Mouse (Mus musculus) embryo, embryonic 9.5 days (tissue): Measurements from ENCODE around the gene H2afz.
"Not testable (repeated sequence)": the region's sequence is repeated elsewhere in the genome, so short reads cannot be mapped to it uniquely, and the experiment has no call there.

Experiments used
- DNase-seq: peaks from one replicate; pipeline ENCODE4 v3.0.0-alpha.2; 2017; ENCODE audit errors: extremely low spot score

Gene H2afz

DNA sequence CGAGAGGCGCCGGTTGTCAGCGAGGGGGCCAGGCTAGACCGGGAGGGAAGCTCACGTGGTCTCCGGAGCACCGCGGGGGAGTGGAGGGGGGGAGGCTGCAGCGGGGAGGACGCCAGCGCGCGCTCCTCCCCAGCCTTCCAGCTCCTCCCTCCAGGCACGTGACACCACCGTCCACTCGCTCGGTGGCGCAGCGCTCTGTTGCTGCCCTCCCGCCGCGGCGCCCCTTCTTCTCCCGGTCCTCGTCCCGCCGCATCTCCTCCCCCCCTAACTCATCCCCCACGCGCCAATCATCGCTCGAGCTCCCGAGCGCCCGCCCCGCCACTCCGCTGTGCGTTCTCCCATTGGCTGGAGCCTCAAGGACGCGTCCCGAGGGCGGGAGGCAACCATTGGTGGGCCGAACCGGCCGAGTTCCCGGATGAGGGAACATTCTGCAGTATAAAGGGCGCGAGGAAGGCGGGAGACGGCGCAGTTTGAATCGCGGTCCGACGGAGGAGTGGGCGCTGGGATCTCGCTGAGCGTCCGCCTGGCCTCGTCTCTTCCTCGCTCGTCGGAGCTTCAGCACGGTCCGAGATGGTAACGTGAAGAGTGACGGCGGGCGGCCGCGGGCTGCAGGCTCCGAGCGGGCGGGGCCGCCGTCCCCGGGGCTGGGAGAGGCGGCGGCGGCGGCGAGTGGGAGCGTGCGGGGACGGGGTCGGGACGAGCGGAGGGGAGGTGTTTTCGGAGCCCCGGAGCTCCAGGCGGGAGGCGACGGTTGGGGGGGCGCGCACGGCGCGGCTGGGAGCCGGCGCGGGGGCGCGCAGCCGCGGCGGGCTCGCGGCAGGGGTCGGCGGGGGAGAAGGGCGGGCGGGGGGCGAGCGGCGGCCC is at the start of gene H2afz:
TSS of gene H2afz (plus strand) at position 364 of the 864 bp plus-strand sequence.
- DNase-seq = peak; percentile 98

DNA sequence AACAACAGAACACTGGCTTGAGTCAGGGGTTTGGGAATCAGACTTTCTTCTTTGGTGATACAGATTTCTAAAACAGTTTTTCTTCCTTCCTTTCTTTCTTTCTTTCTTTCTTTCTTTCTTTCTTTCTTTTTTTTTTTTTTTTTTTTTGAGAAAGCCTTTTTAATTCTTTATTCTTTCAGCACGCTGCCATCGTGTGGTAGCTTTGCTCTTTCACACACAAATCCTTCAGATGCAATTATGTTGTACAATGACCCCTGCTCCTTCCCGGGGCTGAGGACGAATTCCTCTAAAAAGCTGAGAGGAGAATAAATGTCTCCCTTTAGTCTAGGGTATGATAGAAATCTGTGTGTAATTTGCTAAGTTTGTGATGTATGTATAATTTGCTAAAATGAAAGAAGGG is 45.6 kb upstream of the H2afz start:
- no peak for DNase-seq

DNA sequence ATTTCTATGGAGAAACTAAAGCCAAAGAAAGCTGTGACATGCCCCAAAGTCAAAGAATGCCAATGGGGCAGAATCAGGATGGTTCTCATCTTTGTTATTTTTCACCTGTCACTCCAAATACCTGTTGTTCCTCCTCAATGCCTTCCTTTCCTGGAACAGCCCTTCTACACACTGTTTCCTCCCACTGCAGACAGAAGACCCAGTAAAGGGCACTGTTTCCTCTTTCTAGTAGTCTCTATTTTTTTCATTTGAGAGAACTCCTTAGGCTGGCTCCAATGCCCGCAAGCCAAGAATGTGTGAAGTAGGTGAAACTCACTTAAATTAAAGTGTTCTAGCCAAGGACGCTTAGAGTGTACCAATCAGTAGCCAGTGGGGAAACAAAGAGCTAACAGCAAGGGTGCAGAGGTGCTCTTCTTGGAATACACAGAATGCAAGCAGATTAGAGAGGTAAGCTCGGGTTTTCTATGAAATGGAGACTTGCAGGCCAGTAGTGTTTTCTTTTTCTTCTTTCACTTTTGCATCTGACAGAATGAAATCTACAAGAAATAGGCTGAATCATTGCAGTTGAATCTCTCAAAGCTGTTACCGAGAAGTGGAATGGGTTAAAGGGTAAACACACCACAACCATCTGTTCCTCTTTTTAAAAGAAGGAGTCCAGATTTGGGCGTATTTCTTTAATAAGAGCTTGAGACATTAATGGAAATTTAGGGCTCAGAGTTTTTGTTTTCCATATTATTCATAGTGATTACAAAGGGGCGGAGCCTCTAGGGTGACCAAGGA is 43.4 kb upstream of the H2afz start:
- no peak for DNase-seq

DNA sequence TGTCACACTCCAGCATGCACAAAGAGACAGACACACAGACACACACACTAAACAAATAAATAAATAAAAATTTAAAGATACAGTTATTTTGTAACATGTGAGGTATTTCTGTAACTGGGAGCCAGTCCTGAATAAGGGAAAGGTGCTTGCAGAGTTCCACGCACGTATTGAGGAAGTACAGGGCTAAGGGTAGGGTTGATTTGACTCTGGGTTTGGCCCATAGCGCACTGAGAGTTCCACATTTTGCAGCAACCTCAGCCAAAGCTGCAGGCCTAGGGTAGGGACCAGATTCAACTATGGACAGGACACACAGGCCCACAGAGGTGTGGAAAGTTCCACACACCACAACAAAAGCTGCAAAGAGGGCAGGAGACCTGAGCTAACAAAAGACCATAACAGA is 41.0 kb upstream of the H2afz start:
- no peak for DNase-seq

DNA sequence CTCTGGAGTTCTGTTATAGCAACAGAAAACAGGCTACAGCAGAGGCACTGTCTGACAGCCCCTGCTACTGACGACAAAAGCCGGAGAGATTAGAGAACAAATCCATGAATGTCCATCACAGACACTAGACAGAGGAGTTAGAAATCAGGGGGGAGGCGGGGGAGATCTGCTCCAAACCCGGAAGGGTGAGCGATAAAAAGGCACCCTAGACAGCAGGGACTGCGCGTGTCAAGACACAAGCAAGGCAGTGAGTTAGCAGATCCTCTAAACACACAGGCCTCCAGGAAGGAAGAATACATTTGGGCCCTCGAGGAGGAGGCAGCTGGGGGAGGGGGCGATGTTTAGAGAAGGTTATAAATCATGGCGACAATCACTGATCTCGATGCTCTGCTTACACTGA is 36.6 kb upstream of the H2afz start:
- DNase-seq = peak; percentile 34

DNA sequence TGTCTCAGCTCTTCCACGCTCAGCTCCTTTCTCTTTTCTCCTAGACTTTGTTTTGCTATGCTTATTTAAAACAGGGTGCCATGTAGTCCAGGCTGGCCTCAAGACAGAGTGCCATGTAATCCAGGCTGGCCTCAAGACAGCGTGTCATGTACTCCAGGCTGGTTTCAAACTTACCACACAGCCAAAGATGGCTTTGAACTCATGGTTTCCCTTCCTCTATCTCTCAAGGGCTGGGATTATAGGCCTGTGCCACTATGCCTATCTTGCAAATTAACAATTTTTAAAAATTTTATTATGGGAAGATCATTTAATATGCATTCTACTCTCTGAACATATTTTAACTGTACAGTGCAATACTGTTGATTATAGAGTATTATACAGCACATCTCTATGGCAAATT is 33.1 kb upstream of the H2afz start:
- DNase-seq = no peak

DNA sequence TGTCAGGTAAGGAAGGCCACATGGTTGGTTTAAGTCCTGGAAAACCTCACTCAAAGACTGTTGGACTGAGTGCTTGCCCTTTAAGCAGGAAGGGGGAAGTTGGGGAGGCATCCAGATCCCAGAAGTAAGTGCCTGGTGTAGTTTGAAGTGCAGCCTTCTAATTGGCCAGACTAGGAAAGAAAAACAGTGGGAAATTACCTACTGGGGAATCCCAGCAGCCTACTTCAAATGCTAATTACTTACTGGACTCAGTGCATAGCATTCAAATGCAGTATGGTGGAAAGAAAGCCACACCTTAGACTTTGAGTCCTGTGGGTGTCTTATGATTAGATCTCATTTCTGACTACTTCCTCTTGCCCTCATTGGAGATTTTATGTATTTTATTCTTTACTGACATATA is 31.2 kb upstream of the H2afz start:
- no peak for DNase-seq

DNA sequence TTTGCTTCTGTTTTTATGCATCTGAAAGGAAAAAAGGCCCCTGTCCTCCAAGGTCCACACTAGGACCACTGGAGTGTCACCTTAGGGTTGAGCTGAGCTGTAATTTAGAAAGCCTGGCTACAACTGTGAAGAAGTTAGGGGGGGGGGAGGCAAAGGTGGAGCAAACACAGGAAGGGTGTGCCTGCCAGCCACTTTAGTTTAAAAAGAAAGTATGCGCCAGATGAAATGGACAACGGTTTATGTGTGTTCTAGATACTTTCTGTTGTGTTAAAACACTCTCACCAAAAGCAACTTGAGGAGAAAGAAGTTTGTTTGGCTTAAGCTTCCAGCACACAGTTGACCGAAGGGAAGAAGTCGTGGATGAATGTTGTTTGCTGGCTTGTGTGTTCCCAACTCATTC is 30.6 kb upstream of the H2afz start:
- DNase-seq = no peak

DNA sequence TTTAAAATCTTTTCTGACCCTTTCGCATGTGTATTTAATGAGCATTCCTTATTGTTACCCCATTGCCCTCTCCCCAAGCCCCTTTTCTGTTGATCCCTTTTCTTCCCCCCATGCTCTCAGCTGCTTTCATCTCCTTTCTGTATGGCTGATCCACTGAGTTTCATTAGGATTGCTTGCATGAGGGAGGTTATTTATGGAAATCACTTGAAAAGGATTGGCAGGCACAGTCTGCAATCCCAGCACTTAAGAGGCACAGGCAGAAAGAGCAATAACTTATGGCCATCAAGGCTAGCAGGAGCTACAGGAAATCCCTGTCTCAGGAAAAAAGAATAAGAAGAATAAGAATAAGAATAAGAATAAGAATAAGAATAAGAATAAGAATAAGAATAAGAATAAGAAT is 27.7 kb upstream of the H2afz start:
- no peak for DNase-seq

DNA sequence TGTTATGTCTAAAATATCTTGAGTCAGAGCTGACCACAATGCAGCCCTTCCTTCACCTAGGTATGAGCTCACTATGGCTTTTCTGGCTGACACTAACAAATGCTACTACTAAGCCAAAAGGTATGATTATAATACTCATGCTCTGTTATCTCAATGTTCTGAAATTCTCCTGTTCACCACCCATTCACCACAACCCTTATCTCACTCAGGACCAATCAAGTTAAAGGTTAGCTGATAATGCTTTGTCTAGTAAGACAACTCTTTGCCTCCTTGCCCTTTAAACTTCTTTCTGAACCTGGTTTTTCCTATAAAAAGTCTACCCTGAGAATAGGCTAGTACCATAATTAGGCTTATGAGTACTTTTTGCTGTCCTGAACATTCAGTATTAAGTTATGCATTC is 26.1 kb upstream of the H2afz start:
- DNase-seq = no peak

DNA sequence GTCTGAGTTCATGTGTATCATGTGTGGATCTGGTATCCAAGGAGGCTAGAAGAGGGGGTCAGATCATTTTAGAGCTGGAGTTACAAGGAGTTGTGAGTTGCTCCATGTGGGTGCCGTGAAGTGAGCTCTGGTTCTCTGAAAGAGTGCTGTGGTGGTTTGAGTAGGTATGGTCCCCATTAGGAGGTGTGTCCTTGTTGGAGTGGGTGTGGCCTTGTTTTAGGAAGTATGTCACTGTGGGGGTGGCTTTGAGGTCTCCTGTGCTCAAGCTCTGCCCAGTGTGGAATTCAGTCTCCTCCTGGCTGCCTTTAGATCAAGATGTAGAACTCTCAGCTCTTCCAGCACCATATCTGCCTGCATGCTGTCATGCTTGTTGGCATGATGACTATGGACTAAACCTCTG is 21.3 kb upstream of the H2afz start:
- no peak for DNase-seq

DNA sequence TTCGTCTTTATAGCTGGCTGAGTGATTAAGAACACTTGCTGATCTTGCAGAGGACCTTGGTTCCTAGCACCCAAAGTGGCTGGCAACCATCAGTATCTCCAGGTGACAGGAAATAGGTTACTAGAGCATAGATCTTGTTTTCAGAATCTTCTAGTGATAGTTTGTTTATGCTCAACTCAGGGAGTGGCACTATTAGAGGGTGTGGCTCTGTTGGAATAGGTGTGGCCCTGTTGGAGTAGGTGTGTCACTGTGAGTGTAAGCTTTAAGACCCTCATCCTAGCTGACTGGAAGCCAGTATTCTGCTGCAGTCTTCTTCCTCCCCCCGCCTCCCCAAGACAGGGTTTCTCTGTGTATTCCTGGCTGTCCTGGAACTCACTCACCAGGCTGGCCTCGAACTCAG is 20.0 kb upstream of the H2afz start:
- DNase-seq = no peak

DNA sequence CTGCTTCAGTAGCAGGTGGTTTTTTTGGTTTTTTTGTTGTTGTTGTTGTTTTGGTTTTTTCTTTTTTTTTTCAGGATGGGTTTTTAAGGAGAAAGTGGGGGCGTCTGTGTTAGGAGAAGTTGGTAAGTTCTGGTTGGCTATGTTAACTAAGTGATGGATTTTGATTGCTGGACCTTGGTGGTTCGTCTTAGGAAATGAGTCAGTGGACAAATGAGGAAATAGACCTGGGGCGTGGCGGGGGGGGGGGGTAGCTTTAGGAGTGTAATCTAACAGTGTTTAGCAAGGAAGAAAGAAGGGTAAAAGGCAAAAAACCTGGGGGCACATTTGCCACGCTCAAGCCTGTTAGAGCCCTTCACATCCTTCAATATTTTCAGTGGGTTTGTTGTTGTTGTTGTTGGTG is 17.7 kb upstream of the H2afz start:
- no peak for DNase-seq

DNA sequence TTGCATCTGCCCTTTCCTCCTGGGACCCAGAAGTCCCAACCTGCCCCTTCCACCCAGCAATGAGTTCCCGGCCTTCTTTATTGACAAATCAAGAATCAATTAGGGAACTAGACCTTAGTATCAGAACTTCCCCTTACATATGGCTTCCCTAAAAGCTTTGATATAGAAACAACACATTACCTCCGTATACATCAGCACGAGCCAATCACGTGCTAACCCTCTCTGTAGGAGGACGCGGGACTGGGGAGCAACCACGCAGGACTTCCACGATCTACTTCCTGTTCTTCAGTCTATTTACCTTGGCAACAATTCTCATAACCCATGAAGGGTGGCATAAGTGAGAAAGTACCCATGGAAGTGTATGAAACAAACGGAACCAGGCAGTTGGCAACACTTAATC is 15.9 kb upstream of the H2afz start:
- no peak for DNase-seq

DNA sequence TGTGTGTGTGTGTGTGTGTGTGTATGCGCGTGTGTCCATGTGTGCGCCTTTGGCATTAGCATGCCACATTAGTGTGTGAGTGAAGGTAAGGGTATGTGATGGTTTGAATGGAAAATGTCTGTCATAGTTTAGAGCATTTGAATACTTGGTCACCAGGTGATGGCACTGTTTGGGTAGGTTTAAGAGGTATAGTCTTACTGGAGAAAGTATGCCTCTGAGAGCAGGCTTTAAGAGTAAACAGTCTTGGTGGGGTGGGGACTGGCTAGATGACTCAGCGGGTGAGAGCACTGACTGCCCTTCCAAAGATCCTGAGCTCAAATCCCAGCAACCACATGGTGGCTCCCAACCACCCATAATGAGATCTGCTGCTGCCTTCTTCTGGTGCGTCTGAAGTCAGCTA is 14.6 kb upstream of the H2afz start:
- DNase-seq = no peak

DNA sequence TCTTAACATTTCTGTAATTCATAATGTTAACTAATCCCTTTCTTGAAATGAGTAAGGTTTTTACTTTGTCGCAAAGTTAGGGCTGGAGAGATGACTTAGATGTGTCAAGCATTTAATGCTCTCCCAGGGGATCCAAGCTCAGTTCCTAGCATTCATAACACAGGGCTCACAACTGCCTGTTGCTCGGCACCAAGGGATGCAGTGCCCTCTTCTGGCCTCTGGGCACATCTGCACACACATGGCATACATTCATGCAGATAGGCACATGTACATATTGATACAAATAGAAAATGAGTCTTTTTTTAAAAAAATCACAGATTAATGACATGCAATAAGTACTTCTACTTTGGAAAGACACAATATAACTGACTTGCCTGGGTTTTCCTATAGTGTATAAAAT is 13.1 kb upstream of the H2afz start:
- DNase-seq = no peak

DNA sequence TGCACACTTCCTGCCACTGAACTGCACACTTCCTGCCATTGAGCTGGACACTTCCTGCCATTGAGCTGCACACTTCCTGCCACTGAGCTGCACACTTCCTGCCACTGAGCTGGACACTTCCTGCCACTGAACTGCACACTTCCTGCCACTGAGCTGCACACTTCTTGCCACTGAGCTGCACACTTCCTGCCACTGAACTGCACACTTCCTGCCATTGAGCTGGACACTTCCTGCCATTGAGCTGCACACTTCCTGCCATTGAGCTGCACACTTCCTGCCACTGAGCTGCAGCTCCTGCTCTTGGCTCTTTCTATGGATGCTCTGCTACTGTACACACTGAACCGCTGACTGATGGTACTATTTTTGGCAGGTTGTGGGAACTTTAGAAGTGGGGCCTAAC is 11.3 kb upstream of the H2afz start:
- not testable (repeated sequence) for DNase-seq

DNA sequence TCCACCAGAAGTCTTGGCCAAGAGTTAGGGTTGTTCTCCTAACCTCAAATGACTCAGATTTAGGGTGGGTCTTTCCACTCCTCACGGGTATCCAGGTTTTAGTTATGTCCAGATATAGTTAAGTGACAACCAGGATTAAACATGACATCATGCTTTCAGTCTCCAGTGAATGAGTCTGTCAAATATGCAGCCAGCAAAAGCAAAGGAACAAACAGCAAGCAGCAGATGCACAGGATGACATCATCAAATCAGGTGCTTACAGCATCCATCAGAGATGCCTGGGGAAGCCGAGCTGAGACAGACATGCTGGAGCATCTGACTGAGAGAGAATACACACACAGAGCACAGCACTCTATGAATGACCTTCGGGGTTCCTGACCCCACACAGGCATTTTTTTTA is 9.0 kb upstream of the H2afz start:
- DNase-seq = no peak

DNA sequence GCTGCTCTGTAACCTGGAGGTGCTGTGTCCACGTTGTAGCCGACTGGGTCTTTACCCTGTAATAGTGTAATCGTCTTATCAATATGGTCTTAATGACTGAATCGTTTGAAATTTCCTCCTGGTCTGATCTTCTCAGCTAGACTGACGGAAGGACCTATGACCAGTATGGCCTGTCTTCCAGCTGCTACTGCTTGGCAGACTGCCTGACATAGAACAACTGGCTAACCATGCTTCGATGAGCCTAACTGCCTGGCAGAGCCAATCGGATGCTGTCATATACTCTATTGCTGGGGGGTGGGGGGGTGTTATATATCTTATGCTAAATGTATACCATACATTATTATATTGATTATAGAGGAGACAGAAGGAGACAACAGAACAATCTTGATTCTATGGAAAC is 8.2 kb upstream of the H2afz start:
- DNase-seq = no peak

DNA sequence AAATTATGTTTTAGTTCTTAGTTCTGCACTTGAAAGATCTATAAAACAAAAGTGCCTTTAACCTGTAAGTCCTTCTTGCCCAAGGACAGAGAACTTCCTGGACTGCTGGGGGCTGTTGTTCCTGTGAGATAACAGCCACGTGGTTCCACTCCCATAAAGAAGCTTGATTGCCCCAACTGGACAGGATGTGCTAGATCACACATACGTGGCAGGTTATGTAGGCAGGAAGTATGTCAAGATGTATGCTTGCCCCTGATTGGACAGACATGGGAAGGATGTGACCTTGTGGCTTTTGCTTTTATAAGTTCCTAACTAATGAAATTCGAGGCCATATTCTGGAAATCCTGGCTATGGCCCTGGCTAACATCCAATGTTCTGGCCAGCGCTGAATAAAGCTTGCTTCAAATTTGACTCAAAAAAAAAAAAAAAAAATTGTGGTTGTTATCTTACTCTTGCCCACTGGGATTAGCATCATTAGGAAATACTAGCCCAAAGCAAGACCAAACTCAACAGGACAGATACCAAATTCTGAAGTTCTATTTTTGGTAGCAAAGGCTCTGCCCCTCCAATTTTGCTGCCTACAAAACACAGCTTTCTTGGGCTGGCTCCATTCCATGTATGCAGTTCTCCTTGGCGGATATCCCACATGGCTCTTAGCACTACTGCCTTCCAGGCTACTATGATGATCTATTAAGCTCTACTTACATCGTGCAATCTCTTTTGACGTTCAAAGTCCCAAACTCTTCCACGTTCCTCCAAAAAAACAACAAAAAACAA is 3.7 kb upstream of the H2afz start:
- DNase-seq = no peak

DNA sequence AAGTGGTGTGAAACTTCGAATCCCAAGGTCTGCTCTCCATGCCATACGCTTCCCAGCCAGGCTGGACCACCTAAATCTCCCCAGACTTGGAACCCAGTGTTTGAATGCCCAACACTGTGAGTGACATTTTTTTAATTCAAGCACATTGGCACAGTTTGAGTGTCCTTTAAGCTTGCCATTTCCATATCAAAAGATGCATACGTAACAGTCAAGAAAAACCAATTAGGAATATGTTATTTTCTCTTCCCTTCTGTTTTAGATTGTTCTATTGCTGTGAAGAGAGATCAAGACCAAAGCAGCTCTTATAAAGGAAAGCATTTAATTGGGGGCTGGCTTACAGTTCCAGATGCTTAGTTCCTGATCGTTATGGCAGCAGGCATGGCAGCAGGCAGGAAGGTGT is 2.9 kb upstream of the H2afz start:
- no peak for DNase-seq

DNA sequence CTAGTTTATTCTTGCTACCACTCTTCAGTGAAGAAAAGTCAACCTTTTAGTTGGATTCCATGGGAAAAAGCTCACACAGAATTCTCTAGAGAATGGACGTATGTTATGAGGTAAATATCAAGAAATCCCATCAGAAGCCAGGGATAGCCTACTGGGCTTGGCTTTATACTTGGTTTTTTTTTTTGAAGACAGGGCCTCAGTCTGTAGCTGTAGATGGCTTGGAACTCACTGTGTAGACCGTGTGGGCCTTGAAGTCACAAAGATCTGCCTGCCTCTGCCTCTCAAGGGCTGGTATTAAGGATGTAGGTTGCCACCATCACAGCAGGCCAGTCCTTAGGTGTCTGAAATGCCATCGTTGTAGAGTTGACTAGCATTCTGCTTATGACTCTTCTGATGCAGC is 1.7 kb upstream of the H2afz start:
- DNase-seq = no peak
